Mouse (Mus musculus) spleen, postnatal 10 days (tissue): ENCODE measurements around the gene Ctf1.
"Not testable (repeated sequence)": the region's sequence is repeated elsewhere in the genome, so short reads cannot be mapped to it uniquely, and the experiment has no call there.

Experiments used
- DNase-seq, 2 experiments: peaks; one replicate each; pipeline ENCODE4 v3.0.0; 2021 to 2022; ENCODE audit warnings: low spot score in 2 of 2

Ctf1 gene

DNA sequence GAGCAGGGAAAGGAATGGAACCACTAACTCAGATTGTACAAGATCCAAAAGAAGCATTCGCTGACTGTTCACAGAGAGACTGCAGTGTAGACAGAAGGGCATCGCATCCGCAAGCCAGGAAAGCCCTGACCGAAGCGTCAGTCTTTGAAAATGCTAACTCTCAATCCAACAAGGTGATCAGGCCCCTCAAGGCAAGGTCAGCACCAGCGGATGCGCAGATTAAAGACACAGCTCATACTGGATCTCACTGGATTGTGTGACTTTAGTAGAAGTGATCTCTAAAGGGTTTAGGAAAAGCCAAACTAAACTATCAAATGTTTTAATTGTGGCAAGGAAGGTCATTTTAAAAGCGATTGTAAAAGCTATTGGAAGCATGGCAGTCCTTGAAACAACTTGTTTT lies 19.2 kb upstream of the Ctf1 start:
- DNase-seq = no peak

- not testable (repeated sequence) for DNase-seq
Measured at GRCm38 (mm10) chr7:127693730-127694129, 18.8 kb upstream of the Ctf1 start.

DNA sequence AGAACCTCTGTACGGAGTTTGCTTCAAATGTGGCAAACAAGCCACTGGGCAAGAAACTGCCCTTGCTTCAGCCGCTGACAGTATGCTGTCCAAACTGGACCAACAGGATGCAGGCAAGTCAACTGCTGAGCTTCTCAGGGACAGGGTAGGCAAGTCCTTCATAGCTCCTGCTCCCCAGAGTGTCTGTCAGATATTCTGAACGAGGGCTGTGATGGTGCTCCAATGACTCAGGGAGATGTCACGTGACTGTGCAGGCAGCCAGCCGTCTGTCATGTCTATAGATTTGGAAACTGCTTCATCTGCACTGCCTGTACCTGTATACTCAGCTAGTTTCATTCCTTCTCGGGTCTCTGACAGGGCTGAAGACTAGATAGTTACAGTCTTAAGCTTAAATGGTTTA lies 13.6 kb upstream of the Ctf1 start:
- DNase-seq = no peak

DNA sequence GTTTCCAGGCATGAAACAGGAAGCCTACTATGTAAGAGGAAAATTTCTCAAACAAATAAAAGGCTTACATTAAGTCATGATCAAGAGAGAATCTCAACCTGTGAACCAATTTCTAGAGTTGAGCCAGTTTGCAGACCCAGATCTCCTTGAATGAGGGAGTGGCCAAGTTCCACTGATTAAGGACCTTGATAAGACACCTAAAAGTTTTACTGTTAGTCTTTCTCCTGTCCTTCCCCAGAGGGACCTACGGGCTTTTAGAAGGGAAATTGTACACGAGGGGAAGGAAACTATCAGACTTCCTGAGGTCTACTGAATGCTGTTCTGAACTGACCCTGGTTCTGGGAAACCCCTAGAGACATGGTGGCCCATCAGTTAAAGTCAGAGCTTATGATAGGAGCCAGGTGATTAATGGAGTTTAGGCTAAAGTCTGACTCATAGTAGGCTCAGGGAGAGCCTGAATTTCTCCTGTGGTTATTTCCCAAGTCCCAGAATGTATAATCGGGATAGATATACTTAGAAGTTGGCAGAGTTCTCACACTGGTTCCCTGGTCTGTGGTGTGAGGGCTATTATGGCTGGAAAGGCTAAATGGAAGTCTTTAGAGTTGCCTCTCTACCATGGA lies 11.7 kb upstream of the Ctf1 start:
- no peak for DNase-seq

DNA sequence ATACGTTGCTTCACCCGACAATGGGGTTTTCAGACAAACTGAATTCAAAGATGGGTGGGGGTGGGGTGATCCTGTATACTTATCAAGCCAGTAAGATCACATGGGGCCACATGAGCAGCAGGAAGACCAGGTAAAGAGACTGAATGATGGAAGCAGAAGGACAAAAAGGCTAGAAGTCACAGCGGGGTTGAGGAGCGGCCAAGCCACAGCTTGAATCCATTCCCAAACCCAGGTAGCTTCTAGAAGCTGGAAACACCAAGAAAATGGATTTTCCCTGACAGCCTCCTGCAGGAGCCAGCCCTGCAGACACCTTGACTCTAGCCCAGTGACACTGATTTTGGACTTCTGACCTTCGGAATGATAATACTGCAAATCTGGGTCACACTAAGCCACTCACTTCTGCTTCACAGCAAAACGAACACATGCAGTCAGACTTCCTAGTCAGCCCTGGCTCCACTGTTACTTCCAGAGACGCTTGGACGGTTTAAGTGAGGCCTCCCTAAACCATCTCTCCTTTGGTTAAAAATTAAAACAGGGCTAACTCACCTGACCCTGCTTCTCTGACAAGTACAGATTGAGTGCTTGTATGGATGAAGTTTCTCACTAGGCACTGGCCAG lies 8.9 kb upstream of the Ctf1 start:
- DNase-seq = no peak

DNA sequence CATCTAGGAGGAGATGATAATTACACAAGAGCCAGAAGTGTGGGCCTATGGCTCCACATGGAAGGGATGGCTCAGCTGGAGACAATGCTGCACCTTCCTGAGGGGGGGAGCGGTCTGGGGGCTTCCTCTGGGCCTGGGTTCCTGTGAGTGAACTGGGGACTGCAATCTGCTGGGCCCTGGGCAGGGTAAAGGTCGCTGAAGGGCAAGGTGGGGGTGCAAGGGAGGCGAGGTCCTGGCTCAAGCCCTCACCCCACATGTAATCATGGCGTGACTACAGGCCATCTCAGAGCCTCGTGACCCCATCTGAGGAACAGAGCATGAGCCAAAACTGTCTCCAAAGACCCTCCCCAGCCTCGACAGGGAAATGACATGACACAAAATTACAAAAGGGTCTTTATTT lies 7.9 kb upstream of the Ctf1 start:
- no peak for DNase-seq

DNA sequence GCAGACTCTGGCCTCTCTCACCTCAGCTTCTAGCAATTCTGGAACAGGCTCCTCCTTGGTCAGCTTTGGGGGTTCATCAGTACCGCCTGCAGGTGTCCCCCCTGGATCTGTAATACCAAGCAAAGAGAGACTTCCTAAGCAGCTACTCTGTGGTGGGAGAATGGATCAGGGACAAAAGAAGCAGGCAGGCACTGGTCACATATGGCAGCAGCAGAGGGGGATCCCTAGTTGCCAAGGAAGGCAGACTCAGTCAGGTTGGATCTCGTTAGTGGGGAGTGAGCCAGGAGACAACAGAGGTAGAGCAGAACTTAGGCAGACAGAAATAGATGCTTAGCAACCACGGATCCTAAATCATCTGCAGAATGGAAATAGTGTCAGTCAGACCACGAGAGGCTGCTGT lies 6.8 kb upstream of the Ctf1 start:
- DNase-seq = no peak

- peak in 1 of 2 experiments; percentile 24 for DNase-seq
Measured at GRCm38 (mm10) chr7:127707045-127707956, 5.2 kb upstream of the Ctf1 start.

DNA sequence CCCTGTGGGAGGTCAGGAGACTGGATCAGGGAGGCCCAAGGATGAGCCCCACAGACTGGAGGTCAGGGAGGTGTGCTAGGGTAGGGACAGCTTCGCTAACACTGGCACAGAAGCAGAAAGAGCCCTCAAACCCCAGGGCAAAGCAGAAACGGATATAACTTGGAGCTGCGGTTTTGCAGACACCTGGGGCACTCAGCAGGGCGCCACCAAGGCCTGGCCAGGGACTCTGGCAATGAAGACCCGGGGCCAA lies 4.7 kb upstream of the Ctf1 start:
- no peak for DNase-seq

GRCm38 (mm10) chr7:127708207-127709078 lies 4.1 kb upstream of the Ctf1 start, which contains the start of gene Bcl7c:
Gene Bcl7c, minus strand, starts transcription at chr7:127708933.
- DNase-seq = peak; percentile 80 to 90

- DNase-seq = no peak
Measured at GRCm38 (mm10) chr7:127709261-127709979, 3.1 kb upstream of the Ctf1 start.

DNA sequence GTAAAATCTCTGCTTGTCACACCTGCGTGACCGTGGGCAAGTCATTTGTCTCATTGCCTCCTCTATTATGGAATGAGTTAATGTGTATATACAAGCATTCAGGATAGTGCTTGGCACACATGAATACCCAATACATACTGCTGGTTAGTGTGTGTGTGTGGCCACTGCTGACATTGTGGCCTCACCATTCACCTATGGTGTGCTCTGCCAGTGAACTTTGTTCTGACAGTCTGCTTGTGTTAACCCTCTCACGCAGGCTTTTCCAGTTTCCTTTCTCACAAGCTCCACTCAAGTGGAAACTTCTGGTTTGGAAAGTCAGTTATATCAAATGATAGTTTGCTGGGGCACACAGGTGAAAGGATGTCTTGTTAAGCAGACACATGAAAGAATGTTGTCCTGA lies 1.5 kb upstream of the Ctf1 start:
- DNase-seq = no peak

DNA sequence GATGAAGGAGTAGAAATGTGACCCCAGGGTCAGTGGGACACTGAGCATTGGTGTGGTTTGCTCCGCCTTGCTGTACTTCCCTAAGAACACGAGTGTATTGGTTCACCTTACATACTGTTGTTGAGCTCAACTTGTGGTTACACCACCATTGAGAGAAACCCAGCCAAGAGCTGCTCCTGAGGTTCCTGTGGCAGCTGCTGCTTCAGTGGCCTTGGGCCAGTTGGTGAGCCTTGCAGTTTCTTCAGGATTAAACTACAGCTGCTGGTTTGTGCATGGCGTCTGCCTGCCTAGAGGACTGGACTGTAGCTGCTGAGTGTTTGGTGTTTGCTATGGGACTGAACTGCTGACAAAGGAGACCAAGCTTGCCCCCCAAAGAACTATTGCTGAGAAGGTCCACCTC lies 1.1 kb upstream of the Ctf1 start:
- DNase-seq = no peak

DNA sequence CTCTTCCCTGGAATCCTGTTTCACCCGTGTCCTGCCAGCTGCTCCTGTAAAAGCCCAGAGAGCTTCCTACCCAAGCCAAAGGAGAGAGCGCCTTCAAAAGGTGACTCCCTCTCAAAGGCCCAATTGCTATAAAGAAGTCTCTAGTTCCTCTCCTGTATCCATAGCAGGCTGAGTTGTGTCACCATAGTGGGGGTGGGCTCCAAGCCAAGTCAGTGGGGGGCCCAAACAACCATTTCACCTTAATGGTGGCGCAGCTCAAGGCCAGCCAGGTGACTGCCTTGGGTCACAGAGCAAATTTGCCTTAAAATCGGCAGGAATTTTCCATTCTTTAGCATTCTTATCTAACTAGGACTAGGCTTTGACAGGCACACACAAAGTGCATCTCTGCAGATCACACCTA lies 2.3 kb downstream of the Ctf1 start:
- DNase-seq = no peak

DNA sequence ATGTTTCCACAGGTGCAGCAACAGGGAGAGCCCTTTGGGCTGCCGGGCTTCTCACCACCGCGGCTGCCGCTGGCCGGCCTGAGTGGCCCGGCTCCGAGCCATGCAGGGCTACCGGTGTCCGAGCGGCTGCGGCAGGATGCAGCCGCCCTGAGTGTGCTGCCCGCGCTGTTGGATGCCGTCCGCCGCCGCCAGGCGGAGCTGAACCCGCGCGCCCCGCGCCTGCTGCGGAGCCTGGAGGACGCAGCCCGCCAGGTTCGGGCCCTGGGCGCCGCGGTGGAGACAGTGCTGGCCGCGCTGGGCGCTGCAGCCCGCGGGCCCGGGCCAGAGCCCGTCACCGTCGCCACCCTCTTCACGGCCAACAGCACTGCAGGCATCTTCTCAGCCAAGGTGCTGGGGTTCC lies 4.5 kb downstream of the Ctf1 start:
- DNase-seq = peak; percentile 63 to 82

DNA sequence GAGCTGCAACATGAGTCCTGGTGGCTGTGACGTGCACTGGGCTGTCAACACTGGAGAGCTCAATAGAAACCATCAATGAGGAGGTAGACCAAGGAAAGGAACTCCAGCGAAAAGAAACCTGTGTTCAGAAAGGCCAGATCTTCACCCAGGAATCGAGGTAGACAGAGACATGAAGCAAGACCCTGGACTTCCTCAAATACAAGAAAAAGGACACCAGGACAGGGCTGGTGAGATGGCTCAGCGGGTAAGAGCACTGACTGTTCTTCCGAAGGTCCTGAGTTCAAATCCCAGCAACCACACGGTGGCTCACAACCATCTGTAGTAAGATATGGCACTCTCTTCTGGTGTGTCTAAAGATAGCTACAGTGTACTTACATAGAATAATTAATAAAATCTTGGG lies 5.8 kb downstream of the Ctf1 start:
- DNase-seq = no peak

- no peak for DNase-seq
Measured at GRCm38 (mm10) chr7:127719258-127719657, 6.7 kb downstream of the Ctf1 start.

DNA sequence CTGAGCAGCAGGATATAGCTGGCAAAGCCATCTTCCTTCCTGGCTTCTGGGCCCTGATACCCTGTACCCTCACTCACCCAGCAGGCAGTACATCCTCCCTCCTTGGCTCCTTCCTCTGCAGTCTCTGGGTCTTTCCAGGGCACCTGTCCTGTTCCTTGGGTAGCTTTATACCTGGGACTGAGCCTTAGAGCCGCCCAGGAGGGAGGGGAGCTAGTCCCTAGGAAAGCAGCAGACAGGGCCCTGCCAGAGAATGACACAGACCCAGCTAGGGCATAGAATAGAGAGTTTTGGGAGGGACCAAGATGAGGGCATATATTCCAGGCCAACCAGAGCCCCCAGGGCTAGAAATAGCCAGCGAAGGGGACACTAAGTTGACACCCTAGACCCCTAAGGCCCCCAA lies 13.0 kb downstream of the Ctf1 start:
- no peak for DNase-seq

- no peak for DNase-seq
Measured at GRCm38 (mm10) chr7:127725924-127726323, 13.4 kb downstream of the Ctf1 start.

- DNase-seq = no peak
Measured at GRCm38 (mm10) chr7:127727898-127728297, 15.4 kb downstream of the Ctf1 start.

GRCm38 (mm10) chr7:127730170-127730569 lies 17.6 kb downstream of the Ctf1 start:
- DNase-seq = no peak
